Mouse (Mus musculus) spleen, adult 2 months (tissue): ENCODE measurements around the gene Kctd21.

ENCODE experiments used
- CTCF ChIP-seq: fragments of 200-500 bp; IDR thresholded peaks from 2 replicates; pipeline ENCODE4 v1.5.1; 2011; ENCODE audit warnings: mild to moderate bottlenecking, inconsistent platforms; ENCODE audit not compliant: insufficient read depth, insufficient read length, insufficient replicate concordance; ENCODE audit errors: extremely low read depth
- POLR2A ChIP-seq: fragments of 200-500 bp; IDR thresholded peaks from 2 replicates; pipeline ENCODE4 v1.6.1; 2011; ENCODE audit warnings: low read depth, low read length, inconsistent platforms

- TF ChIP-seq CTCF (no peak), POLR2A (no peak)
Measured at GRCm38 (mm10) chr7:97314646-97315045, 17.5 kb upstream of the Kctd21 start.
